Mouse (Mus musculus): ENCODE data around the gene Il18rap.

- TF ChIP-seq POLR2A (IDR thresholded peaks at IDR 0.05; ENCODE audit: insufficient read depth, low read depth, low read length) (no peak), CTCF (IDR thresholded peaks at IDR 0.05; ENCODE audit: insufficient read depth, low read depth, low read length) (no peak)
Measured at GRCm38 (mm10) chr1:40597822-40598221, 82.7 kb downstream of the Il18rap start.
